Mouse (Mus musculus) cerebellum, postnatal 10 days (tissue): Measurements from ENCODE around the gene Fam192a.

ENCODE experiments used
- DNase-seq, 2 experiments: peaks; one replicate each; pipeline ENCODE4 v3.0.0; 2021; ENCODE audit warnings: mixed read lengths in 2 of 2

Gene Fam192a

GRCm38 (mm10) chr8:94532000-94532399, 69.8 kb downstream of the Fam192a start:
- no peak for DNase-seq

- no peak for DNase-seq
Observed at GRCm38 (mm10) chr8:94530643-94531042, 71.2 kb downstream of the Fam192a start.

- DNase-seq, result no peak
Observed at GRCm38 (mm10) chr8:94529875-94530274, 71.9 kb downstream of the Fam192a start.

- peak; percentile 80 to 83 for DNase-seq
Observed at GRCm38 (mm10) chr8:94528245-94528644, 73.6 kb downstream of the Fam192a start.

- no peak for DNase-seq
Observed at GRCm38 (mm10) chr8:94527178-94527577, 74.6 kb downstream of the Fam192a start.

GRCm38 (mm10) chr8:94524554-94524953, 77.2 kb downstream of the Fam192a start:
- no peak for DNase-seq
